Mouse (Mus musculus) cerebellum, postnatal 10 days (tissue): Measurements from ENCODE around the gene Ppp1r15a.

Source experiments
- DNase-seq, 2 experiments: peaks; one replicate each; pipeline ENCODE4 v3.0.0; 2021; ENCODE audit warnings: mixed read lengths in 2 of 2

Ppp1r15a gene

DNA sequence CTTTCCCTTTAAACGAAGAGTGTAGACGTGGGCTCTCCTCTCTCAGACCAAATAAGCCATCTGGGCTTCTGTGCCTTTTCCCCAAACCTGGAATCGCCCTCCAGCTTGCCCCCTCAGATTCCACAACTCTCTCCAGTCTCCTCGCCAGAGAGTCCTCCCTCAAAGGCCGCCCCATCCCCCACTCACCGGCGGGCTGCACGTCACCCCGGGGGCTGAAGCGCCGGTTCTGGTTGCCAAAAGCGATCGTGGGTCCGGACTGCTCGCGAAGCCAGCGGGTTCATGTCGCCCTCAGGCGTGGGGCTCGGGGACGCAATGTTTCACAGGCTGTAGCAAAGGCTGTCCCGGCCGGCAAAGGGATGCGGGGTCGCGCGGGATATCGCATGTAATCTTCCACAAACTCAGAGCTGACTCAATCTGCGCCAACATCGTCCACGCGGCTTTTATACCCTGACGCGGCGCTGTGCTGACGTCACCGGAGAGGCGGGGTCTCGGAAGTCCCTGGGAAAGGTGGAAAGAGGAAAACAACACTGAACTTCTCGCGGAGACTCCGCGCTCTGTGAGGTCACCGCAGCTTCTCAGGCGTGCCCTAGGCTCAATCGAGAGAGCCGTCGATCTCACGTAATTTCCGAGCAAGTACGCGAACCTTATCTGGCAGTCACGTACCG lies at the start of gene Ppp1r15a, which contains the start of gene Plekha4:
Gene Ppp1r15a (minus strand): TSS at position 460 of the 665 bp plus-strand sequence.
Gene Plekha4 (plus strand): TSS at position 522 of the 665 bp plus-strand sequence.
- DNase-seq, result peak; percentile 97 to 98

DNA sequence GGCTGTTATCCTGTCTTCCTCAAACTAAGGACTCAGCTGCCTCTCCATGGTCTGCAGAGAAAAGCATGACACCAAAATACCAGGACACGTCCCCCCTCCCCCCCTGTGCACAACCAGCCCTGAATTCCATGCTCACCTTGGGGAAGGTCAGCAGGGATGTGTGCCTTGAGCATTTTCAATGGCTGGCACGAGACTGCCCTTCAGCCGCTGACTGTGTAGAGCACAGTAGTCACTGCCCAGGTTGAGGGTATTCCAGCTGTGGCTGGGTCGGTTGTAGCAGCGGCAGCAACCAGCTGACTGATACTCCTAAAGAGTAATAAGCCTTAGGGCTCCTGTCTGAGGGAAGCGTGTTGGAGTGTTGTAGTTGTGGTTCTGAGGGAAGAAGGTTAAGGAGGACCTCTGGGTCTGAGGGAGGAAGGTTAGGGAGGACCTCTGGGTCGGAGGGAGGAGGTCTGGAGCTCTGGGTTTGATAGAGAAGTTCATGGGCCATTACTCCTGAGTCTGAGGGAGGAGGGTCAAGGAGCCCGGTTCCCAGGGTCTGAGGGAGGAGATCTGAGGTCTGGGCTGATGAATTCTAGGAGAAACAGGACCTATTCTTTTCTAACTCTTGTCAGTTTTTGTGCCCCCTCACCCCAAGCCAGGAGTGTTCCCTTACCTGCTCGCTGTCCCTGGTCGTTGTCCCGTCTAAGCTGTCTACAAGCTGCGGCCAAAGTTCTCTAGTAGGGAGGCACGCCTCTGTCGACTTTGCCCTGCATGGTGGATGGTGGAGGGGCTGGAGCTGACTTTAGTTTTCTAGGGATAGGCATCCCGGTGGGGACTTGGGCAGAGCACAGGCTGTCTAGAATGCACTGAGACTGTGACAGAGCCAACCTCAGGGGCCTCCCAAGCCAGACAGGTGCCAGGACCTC lies 48.7 kb upstream of the Ppp1r15a start:
- no peak for DNase-seq

DNA sequence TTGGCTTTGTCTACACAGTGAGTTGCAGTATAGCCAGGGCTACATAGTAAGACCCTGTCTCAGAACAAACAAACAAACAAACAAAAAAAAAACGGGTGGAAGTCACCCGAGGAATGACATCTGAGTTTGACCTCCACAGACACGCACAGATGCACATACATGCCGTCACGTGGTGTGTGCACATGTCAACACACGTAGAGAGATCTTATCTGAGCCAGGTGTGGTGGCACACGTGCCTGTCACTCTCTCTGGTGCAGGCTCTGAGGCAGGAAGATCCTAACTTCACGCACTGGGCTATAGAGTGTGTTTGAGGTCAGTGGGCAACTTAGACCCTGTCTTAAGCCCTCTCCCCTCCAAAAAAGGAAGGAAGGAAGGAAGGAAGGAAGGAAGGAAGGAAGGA lies 47.9 kb upstream of the Ppp1r15a start:
- DNase-seq, result no peak

DNA sequence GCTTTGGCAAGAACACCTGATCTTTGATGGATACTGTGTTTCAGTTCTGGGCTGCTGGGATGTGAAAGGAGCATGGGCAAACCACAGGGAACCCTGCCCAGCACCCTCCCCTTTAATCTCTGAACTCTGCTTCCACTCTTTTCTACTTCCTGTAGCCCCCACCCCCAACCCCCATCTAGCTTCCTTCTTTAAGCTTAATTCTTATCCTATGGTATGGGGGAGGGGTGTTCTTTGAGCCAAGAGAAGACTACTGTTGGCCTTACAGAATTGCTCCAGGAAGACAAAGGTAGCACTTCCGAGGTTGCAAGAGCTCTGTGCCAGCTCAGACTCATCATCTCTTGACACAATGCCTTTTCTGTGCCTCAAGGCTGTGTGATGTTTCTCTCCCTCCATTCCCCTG lies 45.9 kb upstream of the Ppp1r15a start:
- DNase-seq, result no peak

DNA sequence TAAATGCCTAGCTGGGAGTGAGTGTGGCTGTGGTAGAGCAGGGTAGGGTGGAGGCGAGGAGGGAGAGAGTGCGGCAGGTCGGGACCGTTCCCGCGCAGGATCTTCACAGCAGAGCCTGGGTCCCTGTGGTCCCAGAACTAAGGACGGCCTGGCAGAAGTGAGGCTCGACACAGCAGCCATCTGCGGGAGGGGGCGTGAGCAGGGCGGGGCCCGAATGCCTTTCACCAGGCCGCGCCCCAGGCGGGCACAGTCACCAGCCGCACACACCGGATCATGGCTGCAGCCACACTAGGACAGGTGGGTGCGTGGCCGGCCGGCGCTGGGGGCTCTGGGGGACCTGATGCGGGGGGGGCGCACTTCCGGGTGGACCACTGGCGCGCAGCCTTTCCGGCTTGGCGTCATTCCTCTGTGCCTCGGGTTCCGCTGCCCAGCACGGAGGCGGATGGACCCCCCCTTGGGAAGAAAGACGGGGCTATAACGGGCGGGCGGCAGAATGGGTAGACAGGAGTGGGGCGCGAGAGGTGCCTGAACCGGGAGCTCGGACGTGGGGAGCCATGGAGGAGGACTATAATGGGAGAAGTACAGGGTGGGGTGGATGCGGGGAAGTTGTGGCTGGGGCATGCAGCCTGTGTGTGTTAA lies 44.2 kb upstream of the Ppp1r15a start, which contains the start of gene Bcat2:
Gene Bcat2 (plus strand): TSS at position 51 of the 639 bp plus-strand sequence.
- DNase-seq, result peak; percentile 90 to 92

DNA sequence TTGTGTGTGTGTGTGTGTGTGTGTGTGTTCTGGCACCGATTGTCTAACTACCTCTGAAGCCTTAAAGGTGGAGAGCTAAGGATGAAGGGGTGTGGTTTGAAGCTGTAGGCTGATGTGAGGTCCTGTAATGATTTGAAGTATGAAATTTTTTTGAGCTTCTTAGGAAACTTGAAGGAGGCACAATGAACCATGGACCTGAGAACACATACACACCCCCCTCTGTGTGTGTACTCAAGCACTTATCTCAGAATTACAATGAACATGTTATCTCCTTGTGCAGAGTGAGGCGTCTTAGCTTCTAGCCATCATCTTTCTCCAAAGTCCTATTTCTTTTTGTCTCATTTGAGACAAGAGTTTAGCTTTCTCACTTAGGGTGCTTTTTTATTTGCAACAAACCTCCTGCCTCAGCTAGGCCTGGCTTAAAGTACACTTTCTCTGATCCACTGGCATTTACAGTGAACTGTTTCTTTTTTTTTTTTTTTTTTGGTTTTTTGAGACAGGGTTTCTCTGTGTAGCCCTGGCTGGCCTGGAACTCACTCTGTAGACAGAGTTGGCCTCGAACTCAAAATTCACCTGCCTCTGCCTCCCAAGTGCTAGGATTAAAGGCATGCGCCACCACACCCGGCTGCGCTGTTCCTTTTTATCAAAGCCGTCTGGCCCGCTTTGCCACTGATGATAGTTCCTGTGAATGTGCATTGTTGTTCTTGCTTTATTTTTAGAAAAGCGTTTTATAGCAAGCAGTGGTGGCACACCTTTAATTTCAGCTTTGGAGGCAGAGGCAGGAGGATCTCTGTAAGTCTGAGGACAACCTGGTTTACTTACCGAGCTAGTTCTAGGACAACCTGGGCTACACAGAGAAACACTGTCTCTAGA lies 42.8 kb upstream of the Ppp1r15a start:
- DNase-seq, result peak in 1 of 2 experiments; percentile 12

DNA sequence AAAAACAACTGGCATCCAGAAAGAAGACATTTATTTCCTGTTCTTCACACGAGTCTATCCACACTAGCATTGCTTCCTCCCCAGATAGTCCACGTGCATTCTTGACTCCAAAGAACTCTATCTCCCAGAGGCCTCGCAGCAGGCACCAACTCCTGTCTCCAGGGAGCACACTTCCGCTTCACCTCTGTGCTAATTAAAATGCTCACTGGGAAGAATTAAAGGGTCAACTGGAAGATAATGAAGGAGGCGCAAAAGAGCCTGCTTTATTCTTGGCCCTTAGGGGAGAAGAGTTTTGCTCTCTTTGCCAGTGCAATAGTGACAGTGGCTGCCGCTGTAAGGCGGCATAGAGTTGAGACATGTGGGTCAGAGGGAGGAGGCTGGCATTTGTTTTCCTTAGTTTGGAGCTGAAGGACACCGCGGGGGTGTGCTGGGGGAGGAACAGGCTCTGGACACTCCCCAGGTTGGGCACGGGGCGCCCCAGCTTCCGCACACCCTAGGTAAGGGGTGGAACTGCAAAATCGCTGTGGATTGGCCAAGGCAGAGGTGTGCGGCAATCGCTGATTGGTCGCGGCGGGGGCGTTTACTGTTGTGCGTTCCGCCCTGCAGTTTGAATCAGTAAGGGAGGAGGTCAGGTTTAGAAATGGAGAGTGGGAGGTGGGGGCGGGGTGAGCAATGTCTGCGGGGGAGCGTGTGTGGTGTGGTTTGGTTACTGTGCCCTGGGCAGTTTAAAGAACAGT lies 41.9 kb upstream of the Ppp1r15a start:
- DNase-seq, result peak; percentile 94 to 95

DNA sequence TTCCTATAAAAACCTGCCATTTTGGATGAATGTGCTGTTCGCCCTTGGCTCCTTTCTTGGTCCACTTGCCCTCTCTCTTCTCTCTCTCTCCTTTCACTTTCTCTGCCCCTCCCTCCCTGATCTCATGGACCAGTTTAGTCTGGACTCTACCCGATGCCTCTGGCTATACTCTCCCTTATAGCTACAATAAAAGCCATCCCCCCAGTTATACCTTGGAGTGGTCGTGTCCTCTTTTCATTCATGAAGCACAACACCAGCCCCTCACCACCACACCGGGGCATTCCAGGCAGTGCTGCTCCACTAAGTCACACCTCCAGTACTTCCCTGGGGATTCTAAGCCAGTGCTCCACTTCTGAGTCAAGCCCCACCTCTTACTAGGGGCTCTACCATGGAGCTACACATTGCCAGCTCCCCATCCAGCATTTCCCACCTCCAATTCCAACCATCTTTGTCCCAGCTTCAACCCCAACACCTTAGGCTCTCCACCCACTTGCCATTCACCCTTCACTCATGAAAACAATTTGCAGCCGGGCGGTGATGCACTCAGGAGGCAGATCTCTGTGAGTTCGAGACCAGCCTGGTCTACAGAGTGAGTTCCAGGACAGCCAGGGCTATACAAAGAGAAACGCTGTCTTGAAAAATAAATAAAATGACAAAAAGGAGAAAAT lies 41.2 kb upstream of the Ppp1r15a start:
- DNase-seq, result no peak

DNA sequence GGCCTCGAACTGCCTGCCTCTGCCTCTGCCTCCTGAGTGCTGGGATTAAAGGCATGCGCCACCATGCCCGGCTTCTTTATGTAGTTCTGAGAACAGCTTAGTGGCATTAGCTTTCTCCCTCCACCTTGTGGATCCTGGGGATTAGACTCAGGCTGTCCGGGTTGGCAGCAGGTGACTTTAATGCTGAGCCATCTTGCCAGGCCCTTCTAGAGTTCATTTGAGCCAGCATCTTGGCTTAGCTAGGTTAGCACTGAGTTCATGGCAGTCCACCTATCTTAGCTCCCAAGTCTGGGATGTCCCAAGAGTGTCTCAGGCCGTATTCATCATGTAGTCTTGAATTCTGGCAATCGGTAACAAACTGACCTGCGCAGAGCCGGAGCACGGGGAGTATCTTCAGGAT lies 39.4 kb upstream of the Ppp1r15a start:
- no peak for DNase-seq

DNA sequence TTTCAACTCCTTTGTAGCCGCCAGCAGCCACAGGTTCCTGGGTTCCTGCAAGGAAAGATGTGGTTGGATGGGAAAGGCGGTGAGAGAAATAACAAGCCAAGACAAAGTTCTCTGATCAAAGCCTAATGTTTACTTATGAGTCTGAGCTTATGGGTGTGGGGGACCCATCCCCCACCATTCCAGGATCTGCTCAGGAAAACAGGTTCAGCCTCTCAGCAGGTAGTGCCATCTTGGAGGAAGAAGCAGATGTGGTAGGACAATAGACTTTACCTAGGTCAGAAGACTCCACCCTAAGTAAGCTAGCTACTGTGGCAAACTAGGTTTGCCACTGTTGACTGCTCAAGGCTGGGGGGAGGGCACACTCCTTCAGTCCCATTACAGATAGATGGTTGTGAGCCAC lies 38.7 kb upstream of the Ppp1r15a start:
- no peak for DNase-seq

DNA sequence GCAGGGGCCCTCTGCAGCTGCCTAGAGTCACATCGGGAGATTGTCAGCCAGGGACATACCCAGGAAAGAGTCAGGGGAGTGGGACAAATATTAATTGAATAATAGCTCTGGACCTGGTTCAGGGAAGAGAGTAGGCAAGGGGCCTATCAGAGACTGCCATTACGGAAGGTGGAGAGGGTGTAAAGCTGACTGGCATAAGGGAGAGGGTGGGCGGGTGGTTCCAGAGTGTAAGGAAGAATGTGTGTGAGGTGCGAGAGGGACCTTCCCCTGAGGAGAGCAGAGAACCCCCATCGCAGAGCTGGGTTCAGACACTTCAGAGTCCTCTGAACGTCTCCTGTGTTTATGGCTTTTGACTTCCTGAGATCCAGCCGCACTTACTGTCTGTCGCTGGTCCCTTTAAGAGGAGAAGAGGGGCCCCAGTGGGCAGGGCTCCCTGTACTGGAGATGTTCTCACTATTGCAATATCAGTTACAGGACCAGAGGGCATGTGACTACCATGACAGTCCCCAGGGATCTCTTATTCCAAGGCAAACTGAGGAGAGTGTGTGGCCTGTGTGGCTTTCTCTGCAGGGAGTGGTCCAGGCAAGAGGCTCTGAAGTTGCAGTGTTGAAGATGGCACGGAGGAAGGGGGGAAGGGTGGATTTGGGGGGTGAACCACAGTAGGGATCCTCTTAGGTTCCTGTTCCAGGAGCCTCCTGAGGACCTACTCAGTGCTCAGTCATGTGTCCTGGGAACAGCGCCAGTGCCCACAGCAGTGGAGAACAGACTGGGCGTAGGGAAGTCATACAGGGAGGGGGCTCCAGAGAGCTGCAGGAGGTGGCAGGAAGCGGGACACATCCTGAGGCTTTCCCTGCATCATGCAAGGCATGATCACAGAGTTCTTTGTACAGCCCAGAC lies 35.8 kb upstream of the Ppp1r15a start:
- DNase-seq, result no peak

DNA sequence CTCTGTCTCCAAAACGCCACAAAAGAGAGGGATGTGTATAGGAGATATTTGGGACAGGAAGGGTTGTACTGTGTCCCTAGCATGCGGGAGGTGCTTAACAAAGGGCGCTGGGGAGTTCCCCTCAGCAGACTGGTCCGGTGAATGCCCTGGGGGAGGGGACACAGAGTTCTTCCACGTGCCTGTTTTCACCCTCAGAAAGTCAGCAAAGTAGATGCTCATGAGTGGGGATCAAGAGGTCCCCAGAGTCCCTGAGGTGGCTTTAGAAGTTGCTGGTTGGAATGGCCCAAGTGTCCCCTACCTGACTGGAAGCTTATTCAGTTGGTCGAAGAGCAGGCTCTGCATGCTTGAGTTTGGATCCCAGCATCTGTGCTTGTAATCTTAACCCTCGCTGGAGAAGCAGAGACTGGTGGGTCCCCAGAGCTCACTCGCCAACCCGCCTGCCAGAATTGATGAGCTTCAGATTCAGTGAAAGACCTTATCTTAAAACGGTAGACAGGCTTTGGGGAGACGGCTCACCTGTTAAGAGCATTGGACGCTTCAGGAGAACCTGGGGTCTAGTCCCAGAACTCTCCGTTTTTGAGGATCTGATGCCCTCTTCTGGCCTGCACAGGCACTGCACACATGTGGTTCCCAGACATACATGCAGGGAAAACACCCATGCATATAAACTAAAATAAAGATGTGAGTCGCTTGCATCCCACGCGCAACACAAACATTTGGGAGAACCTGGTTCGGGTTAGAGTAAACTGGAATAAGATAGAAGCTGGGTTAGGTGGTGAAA lies 35.0 kb upstream of the Ppp1r15a start:
- peak; percentile 87 to 91 for DNase-seq

DNA sequence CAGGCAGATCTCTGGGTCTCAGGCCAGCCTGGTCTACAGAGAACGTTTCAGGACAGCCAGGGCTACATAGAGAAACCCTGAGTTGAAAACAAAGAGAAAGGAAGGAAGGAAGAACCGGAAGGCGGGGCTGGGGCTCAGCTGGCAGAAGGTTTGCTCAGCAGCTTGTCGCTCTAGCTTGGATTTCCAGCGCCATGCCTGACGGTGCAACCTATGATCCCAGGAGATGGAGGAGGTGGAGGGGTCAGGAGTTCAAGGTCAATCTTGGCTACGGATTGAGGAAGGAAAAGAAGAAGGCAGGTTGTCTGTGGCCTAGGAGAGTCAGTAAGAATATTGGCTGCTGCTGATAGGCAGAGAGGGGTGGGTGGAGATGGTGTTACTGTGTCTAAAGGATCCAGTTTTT lies 34.2 kb upstream of the Ppp1r15a start:
- DNase-seq, result no peak

DNA sequence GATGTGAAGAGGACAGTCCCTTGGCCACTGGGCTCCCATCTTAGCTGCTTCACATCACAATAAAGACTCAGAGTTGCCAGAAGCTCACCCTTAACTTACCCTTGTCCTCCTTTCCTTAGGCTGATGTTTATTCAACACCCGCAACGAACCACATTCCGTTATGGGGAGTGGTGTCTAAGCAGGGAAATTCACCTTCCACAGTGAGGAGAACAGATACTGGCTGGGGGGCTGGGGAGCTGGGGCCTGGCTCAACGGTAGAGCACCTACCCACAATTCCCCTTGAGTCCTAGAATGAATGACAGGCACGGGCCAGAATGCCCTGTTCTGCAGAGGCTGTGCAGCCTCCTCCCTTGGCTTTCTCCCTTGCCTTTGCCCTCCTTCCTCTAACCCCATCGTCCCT lies 32.8 kb upstream of the Ppp1r15a start:
- no peak for DNase-seq

DNA sequence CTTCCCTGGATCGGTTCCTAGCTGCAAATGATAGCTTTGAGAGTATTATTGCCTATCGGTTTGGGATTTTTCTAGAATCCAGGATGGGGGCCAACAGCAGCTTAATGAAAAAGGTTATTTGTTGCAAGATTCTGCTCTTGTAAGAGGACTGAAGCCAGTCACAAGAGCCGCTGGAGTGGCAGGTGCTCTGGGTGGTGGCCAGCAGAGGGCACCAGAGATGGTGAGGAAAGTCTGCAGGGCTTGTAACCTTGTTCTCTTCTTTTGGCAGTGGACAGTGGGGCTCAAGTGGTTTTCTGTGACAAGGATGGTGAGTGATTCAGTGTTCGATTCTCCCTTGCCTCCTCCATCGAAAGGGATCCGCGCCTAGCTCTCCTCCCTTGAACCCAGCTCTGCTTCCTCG lies 29.7 kb upstream of the Ppp1r15a start:
- peak; percentile 91 to 93 for DNase-seq

DNA sequence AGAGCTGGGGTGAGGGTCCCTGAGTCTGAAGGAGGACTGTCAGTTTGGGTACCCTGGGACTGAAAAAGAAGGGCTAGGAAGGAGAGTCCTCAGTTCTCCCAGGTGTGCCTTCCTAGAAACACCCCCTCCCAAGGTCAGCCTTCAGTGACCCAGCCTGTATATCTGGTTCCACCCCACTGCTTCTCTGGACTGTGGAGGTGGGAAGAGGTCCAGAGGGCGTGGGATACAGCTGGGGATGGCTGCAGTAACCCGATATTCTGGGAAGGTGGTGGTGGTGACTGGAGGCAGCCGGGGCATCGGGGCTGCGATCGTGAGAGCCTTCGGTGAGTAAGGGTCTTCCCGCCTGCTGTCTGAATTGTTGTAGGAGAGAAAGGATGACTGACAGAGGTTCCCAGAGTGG lies 28.7 kb upstream of the Ppp1r15a start, which contains the start of gene Hsd17b14:
Gene Hsd17b14 (plus strand): TSS at position 150 of the 400 bp plus-strand sequence.
- DNase-seq, result no peak

DNA sequence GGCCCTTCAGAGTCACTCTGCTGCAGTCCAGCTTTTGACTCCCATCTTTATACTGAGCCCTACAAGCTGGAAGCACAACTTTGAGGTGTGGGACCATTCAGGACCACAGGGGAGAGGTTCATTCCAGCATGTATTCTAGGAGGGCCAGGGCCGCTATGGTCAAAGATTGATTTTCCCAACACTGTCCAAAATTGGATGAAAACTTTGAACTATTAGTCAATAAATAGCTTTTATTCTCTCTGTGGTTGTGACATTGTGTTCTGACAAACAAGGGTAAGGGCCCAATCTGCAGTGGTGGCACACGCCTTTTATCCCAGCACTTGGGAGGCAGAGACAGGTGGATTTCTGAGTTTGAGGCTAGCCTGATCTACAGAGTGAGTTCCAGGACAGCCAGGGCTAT lies 27.9 kb upstream of the Ppp1r15a start:
- DNase-seq, result no peak

DNA sequence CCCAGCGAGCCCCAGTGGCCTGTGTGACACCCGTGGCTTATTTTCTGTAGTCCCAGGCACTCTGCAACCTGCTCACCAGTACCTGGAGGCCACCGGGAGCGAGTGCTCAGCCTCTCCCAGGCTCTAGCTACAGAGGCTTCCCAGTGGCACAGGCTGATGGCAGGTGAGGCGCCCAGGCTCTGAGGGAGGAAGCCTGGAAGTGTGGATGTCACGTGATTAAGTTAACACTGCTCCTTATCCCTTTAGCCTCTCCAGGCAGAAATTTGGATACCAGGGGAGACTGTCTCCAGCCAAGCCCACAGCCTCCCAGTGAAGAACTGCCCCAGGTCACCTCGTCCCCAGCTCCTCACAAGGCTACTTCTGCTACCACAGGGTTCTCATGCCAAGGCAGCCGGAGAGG lies 27.5 kb upstream of the Ppp1r15a start:
- no peak for DNase-seq

DNA sequence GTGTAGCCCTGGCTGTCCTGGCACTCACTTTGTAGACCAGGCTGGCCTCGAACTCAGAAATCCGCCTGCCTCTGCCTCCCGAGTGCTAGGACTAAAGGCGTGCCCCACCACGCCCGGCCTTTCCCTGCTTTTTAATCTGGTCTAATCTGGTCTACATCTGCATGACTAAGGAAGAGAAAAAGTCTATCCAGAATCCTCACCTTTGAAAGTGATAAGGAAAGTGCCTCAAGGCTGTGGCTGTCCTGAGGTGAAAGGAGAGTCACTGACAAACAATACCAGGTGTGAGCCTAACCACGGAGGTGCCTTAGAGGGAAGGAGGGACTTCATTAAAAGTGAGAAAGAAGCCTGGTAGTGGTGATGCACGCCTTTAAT lies 25.4 kb upstream of the Ppp1r15a start:
- DNase-seq, result no peak
